Mouse (Mus musculus) spleen, adult 18-20 months (tissue): Measurements from ENCODE around the gene Glmp.
"Not testable (repeated sequence)": the region's sequence is repeated elsewhere in the genome, so short reads cannot be mapped to it uniquely, and the experiment has no call there.

Experiments
- DNase-seq, 2 experiments: peaks; one replicate each; pipeline ENCODE4 v3.0.0; 2022; ENCODE audit warnings: mixed read lengths in 2 of 2

Gene Glmp

DNA sequence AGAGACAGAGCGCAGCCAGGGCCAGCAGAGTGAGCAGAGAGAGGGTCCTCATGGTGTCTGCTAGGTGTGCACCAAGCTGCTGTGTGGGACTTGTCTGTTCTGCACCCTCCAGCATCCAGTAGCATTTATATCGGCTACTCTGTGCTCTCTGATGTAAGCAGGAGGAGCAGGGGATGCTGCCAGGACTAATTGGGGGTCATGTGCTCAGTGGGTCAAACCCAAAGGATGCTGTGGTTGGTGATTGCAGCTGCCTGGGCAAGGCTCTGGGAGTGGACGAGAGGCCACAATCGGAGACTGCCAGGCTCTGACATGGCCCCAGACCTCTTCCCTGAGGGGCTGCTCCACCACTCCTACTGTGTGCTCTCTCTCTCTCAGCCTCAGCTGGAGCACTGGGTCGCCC lies 53.8 kb downstream of the Glmp start, which contains the start of gene Bglap2:
Gene Bglap2 (minus strand): TSS at position 101 of the 400 bp plus-strand sequence.
- DNase-seq: not testable (repeated sequence)
